Mouse (Mus musculus) brain, adult 10 weeks (tissue): ENCODE data around the gene Fam131b. TPM values are rescaled to one million over a fixed set of nuclear protein-coding genes. Genes with fewer than 3 reads are reported as not detected.

ENCODE experiments used
- polyA plus RNA-seq: library from polyadenylated mRNA; stranded (reverse); fragments of 350-450 nt; fragmentation: Illumina TruSeq; extraction: RNeasy Lipid Tissue Mini Kit (QIAGEN cat#74804); gene quantifications from one replicate; pipeline ENCODE4 v1.2.3, GENCODE M21; 2015; ENCODE audit warnings: low read depth, low replicate concordance

Gene Fam131b
- 94.7 TPM for polyA plus RNA-seq

GRCm38 (mm10) chr6:42324482-42325267, at the start of gene Fam131b:
Gene Fam131b, minus strand, starts transcription at chr6:42324643.

GRCm38 (mm10) chr6:42372816-42373547, 48.5 kb upstream of the Fam131b start, which contains the start of gene Epha1:
Gene Epha1, minus strand, starts transcription at chr6:42373268.

GRCm38 (mm10) chr6:42349426-42350020, 25.1 kb upstream of the Fam131b start, which contains the start of gene Zyx:
Gene Zyx, plus strand, starts transcription at chr6:42349630.

GRCm38 (mm10) chr6:42286448-42286847, 38.0 kb downstream of the Fam131b start, which contains the start of gene Clcn1:
Gene Clcn1, plus strand, starts transcription at chr6:42286685.

Other genes with a start within 250 kb of the Fam131b start
- not detected for gene Tas2r139, start 183.7 kb downstream of the Fam131b start, polyA plus RNA-seq
- not detected for gene Tas2r144, start 109.3 kb downstream of the Fam131b start, polyA plus RNA-seq
- 32.6 TPM for gene Gstk1, start 78.7 kb downstream of the Fam131b start, polyA plus RNA-seq
- not detected for gene Tmem139, start 62.7 kb downstream of the Fam131b start, polyA plus RNA-seq
- gene Casp2, start 59.7 kb downstream of the Fam131b start, polyA plus RNA-seq = 9.6 TPM
- gene Clcn1, start 38.0 kb downstream of the Fam131b start, polyA plus RNA-seq = 2.0 TPM
- gene Zyx, start 25.0 kb upstream of the Fam131b start, polyA plus RNA-seq = 38.7 TPM
- 0.30 TPM for gene Epha1, start 48.6 kb upstream of the Fam131b start, polyA plus RNA-seq
- gene Tas2r143, start 75.6 kb upstream of the Fam131b start, polyA plus RNA-seq = not detected
- gene Tas2r135, start 80.8 kb upstream of the Fam131b start, polyA plus RNA-seq = not detected
- gene Tas2r126, start 109.9 kb upstream of the Fam131b start, polyA plus RNA-seq = not detected
- gene Olfr458, start 140.6 kb upstream of the Fam131b start, polyA plus RNA-seq = not detected
- gene Olfr457, start 151.7 kb upstream of the Fam131b start, polyA plus RNA-seq = not detected
- gene Olfr456, start 162.6 kb upstream of the Fam131b start, polyA plus RNA-seq = not detected
- not detected for gene Olfr455, start 222.9 kb upstream of the Fam131b start, polyA plus RNA-seq